Mouse (Mus musculus) frontal cortex, postnatal 10 days (tissue): ENCODE measurements at regions not wholly inside any gene's neighbourhood (a gene's known extent, or its start where the extent isn't known, plus 50 kb on each side); places are given as distances from the start of the nearest gene placed in this dataset.

Experiments
- DNase-seq, 2 experiments: peaks; one replicate each; pipeline ENCODE4 v3.0.0; 2022; ENCODE audit warnings: low spot score in 2 of 2, mixed read lengths in 1 of 2

DNA sequence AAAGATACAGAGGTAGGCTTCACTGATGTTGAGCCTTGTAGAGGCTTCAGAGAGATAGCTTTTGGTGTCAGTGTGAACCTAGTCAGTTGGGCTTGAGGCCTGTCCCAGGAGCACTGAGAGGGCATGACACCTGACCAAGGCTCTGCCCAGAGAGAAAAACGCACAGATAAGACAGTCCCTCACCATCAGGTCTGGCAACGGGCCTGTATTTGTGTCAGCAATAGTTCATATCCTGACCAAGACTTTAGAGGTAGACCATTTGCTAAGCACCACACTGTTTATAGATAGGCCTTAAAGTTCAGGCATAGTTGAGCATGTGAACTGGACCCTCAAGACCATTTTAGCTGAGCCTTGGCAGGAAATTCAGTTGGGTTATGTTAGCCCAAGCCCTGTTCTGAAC lies 60.4 kb upstream of the C2cd4b start:
- DNase-seq, result no peak

DNA sequence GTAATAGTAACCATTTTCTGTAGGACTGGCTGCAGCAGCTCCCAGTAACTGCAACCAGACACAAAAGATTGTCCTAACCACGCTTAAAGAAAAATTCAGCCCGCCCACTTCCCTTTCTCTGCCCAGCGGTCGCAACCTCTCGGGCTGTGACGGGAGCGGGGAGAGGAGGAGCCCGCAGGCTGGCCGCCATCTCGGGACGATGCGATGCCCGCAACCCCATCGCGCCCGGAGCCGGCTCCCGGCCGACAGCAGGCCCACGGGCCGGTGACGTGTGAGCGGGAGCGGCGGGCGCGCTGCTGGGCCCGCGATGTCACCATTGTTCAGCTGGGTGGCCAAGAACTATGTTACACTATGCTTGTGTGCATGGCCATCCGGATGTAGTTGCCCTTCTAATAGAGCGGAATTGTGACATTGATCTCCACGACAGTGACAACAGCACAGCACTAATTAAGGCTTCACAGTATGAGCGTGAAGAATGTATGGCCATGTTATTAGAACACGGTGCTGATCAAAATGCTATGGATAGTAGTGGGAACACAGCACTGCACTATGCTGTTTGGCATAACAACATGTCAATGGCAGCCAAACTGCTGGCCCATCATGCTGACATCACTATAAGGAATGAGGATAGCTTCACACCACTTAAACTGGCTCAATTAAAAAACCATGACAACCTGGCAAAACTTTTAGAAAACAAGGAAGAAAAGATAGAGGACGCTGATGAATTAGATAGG lies 59.2 kb upstream of the C2cd4b start:
- peak in 1 of 2 experiments; percentile 22 for DNase-seq

DNA sequence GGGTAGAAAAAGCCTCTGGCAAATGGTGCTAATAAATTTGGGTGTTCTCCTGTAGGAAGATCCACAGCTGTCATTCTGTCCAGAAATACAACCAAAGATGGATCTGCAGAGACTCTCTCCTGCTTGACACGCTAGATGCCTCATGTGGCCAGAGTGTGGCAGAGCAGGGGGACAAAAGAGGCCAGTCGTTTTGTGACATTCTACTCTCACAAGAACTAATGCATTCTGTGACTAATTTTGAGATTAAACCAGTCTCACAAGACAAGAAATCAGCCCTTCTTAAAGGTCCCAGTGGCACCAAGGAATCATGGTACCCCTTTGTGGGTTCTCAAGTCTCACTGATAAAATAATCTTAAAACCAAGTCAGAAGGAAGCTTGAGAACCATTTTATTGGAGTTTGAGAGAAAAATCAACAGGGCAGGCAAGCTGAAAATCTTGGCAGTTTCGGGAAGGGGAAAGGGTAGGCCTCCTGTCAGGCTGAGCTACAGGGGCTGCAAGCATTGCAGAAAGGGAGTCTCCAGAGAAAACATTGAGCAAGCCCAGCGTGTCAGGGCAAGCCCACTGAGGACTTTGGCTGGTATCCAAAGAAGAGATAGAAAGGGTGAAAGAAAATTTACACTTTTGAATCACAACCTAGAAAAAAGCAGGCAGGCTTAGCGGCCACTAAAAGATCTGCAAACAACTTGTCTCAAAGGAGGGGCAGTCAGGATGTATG lies 50.8 kb upstream of the C2cd4b start:
- DNase-seq, result no peak
